Mouse (Mus musculus): ENCODE measurements around the gene Gm17535. TPM values are rescaled to one million over a fixed set of nuclear protein-coding genes. Genes with fewer than 3 reads are reported as not detected.
"Not testable (repeated sequence)": the region's sequence is repeated elsewhere in the genome, so short reads cannot be mapped to it uniquely, and the experiment has no call there.

The Gm17535 gene
- polyA plus RNA-seq, 1 experiment from 2014 or later, result not detected

DNA sequence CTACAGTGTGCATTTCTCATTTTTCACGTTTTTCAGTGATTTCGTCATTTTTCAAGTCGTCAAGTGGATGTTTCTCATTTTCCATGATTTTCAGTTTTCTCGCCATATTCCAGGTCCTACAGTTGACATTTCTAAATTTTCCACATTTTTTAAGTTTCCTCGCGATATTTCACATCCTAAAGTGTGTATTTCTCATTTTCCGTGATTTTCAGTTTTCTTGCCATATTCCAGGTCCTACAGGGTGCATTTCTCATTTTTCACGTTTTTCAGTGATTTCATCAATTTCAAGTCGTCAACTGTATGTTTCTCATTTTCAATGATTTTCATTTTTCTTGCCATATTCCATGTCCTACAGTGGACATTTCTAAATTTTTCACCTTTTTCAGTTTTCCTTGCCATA, 19.0 kb upstream of the Gm17535 start, which contains the start of gene Gm10720:
Gene Gm10720, plus strand, starts transcription at position 301 of the 400 bp plus-strand sequence.
- ATAC-seq (ENCODE audit: insufficient number of reproducible peaks, insufficient read depth, low FRiP score, low TSS enrichment, low read depth); H3K4me3 ChIP-seq (replicated peaks); H3K4me2 ChIP-seq; H3K27ac ChIP-seq; H3K27me3 ChIP-seq; H3K4me1 ChIP-seq (replicated peaks); H3K9me3 ChIP-seq; H3K36me3 ChIP-seq; H3K9ac ChIP-seq (replicated peaks): not testable (repeated sequence)
- 71% methylated on average over 5 of the region's 9 CpGs for WGBS

DNA sequence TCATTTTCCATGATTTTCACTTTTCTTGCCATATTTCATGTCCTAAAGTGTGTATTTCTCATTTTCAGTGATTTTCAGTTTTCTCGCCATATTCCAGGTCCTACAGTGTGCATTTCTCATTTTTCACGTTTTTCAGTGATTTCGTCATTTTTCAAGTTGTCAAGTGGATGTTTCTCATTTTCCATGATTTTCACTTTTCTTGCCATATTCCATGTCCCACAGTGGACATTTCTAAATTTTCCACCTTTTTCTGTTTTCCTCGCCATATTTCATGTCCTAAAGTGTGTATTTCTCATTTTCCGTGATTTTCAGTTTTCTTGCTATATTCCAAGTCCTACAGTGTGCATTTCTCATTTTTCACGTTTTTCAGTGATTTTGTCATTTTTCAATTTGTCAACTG, 18.5 kb upstream of the Gm17535 start:
- not testable (repeated sequence) for H3K27me3 ChIP-seq; H3K27ac ChIP-seq; ATAC-seq (ENCODE audit: insufficient number of reproducible peaks, insufficient read depth, low FRiP score, low TSS enrichment, low read depth); H3K4me3 ChIP-seq (replicated peaks); H3K4me2 ChIP-seq; H3K36me3 ChIP-seq; H3K9ac ChIP-seq (replicated peaks); H3K9me3 ChIP-seq; H3K4me1 ChIP-seq (replicated peaks)
- WGBS, result 72% methylated on average over 6 of the region's 6 CpGs

GRCm38 (mm10) chr9:3017108-3017507, 17.3 kb upstream of the Gm17535 start, which contains the start of gene Gm10719:
Gm10719 (plus strand) TSS chr9:3017408.
- not testable (repeated sequence) for ATAC-seq (ENCODE audit: insufficient number of reproducible peaks, insufficient read depth, low FRiP score, low TSS enrichment, low read depth); H3K36me3 ChIP-seq; H3K4me2 ChIP-seq; H3K27ac ChIP-seq; H3K9me3 ChIP-seq; H3K4me1 ChIP-seq (replicated peaks); H3K27me3 ChIP-seq; H3K4me3 ChIP-seq (replicated peaks); H3K9ac ChIP-seq (replicated peaks)
- WGBS, result 59% methylated on average over 1 of the region's 9 CpGs

DNA sequence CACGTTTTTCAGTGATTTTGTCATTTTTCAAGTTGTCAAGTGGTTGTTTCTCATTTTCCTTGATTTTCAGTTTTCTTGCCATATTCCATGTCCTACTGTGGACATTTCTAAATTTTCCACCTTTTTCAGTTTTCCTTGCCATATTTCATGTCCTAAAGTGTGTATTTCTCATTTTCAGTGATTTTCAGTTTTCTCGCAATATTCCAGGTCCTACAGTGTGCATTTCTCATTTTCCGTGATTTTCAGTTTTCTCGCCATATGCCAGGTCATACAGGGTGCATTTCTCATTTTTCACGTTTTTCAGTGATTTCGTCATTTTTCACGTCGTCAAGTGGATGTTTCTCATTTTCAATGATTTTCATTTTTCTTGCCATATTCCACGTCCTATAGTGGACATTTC, 15.5 kb upstream of the Gm17535 start:
- 63% methylated on average over 9 of the region's 9 CpGs for WGBS

GRCm38 (mm10) chr9:3019835-3020727, 14.3 kb upstream of the Gm17535 start:
- 73% methylated on average over 17 of the region's 19 CpGs for WGBS
- H3K36me3 ChIP-seq; H3K27me3 ChIP-seq; H3K9me3 ChIP-seq; H3K4me2 ChIP-seq; H3K27ac ChIP-seq; H3K4me1 ChIP-seq (replicated peaks); H3K4me3 ChIP-seq (replicated peaks); ATAC-seq (ENCODE audit: insufficient number of reproducible peaks, insufficient read depth, low FRiP score, low TSS enrichment, low read depth); H3K9ac ChIP-seq (replicated peaks): not testable (repeated sequence)

More for the DNA sequence above, 15.5 kb upstream of the Gm17535 start:
- not testable (repeated sequence) for H3K4me2 ChIP-seq; H3K9ac ChIP-seq (replicated peaks); H3K9me3 ChIP-seq; ATAC-seq (ENCODE audit: insufficient number of reproducible peaks, insufficient read depth, low FRiP score, low TSS enrichment, low read depth); H3K4me3 ChIP-seq (replicated peaks); H3K4me1 ChIP-seq (replicated peaks); H3K27ac ChIP-seq; H3K36me3 ChIP-seq; H3K27me3 ChIP-seq

DNA sequence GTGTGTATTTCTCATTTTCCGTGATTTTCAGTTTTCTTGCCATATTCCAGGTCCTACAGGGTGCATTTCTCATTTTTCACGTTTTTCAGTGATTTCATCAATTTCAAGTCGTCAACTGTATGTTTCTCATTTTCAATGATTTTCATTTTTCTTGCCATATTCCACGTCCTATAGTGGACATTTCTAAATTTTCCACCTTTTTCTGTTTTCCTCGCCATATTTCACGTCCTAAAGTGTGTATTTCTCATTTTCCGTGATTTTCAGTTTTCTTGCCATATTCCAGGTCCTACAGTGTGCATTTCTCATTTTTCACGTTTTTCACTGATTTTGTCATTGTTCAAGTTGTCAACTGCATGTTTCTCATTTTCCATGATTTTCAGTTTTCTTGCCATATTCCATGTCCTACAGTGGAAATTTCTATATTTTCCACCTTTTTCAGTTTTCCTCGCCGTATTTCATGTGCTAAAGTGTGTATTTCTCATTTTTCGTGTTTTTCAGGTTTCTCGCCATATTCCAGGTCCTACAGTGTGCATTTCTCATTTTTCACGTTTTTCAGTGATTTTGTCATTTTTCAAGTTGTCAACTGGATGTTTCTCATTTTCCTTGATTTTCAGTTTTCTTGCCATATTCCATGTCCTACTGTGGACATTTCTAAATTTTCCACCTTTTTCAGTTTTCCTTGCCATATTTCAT, 11.9 kb upstream of the Gm17535 start:
- not testable (repeated sequence) for H3K4me2 ChIP-seq; H3K9me3 ChIP-seq; ATAC-seq (ENCODE audit: insufficient number of reproducible peaks, insufficient read depth, low FRiP score, low TSS enrichment, low read depth); H3K27me3 ChIP-seq; H3K36me3 ChIP-seq; H3K27ac ChIP-seq; H3K9ac ChIP-seq (replicated peaks); H3K4me1 ChIP-seq (replicated peaks); H3K4me3 ChIP-seq (replicated peaks)
- WGBS, result 73% methylated on average over 11 of the region's 13 CpGs

GRCm38 (mm10) chr9:3023312-3023984, 11.0 kb upstream of the Gm17535 start, which contains the start of gene Gm10718:
Gm10718 (plus strand) TSS chr9:3023547.
- not testable (repeated sequence) for H3K27me3 ChIP-seq; ATAC-seq (ENCODE audit: insufficient number of reproducible peaks, insufficient read depth, low FRiP score, low TSS enrichment, low read depth); H3K4me1 ChIP-seq (replicated peaks); H3K9me3 ChIP-seq; H3K9ac ChIP-seq (replicated peaks); H3K36me3 ChIP-seq; H3K4me3 ChIP-seq (replicated peaks); H3K27ac ChIP-seq; H3K4me2 ChIP-seq
- 74% methylated on average over 12 of the region's 13 CpGs for WGBS

GRCm38 (mm10) chr9:3023985-3024648, 10.3 kb upstream of the Gm17535 start:
- ATAC-seq (ENCODE audit: insufficient number of reproducible peaks, insufficient read depth, low FRiP score, low TSS enrichment, low read depth); H3K36me3 ChIP-seq: not testable (repeated sequence)
- WGBS, result 76% methylated on average over 16 of the region's 16 CpGs

GRCm38 (mm10) chr9:3024912-3025467, 9.4 kb upstream of the Gm17535 start, which contains the start of gene Gm10717:
Gm10717 (plus strand) TSS chr9:3025417.
- H3K9ac ChIP-seq (replicated peaks); H3K27ac ChIP-seq; H3K9me3 ChIP-seq; H3K4me3 ChIP-seq (replicated peaks); ATAC-seq (ENCODE audit: insufficient number of reproducible peaks, insufficient read depth, low FRiP score, low TSS enrichment, low read depth); H3K4me2 ChIP-seq; H3K36me3 ChIP-seq; H3K4me1 ChIP-seq (replicated peaks); H3K27me3 ChIP-seq: not testable (repeated sequence)
- WGBS, result 72% methylated on average over 12 of the region's 12 CpGs

More at GRCm38 (mm10) chr9:3023985-3024648, 10.3 kb upstream of the Gm17535 start:
- not testable (repeated sequence) for H3K27ac ChIP-seq; H3K4me3 ChIP-seq (replicated peaks); H3K27me3 ChIP-seq; H3K4me2 ChIP-seq; H3K9me3 ChIP-seq; H3K4me1 ChIP-seq (replicated peaks); H3K9ac ChIP-seq (replicated peaks)

- not testable (repeated sequence) for H3K27ac ChIP-seq; H3K36me3 ChIP-seq; H3K4me3 ChIP-seq (replicated peaks); H3K9me3 ChIP-seq; H3K4me1 ChIP-seq (replicated peaks); ATAC-seq (ENCODE audit: insufficient number of reproducible peaks, insufficient read depth, low FRiP score, low TSS enrichment, low read depth); H3K9ac ChIP-seq (replicated peaks); H3K4me2 ChIP-seq; H3K27me3 ChIP-seq
- 74% methylated on average over 5 of the region's 6 CpGs for WGBS
Measured at GRCm38 (mm10) chr9:3025653-3026052, 8.7 kb upstream of the Gm17535 start.
